Mouse (Mus musculus): ENCODE measurements around the gene Slc25a21.

Slc25a21 gene

DNA sequence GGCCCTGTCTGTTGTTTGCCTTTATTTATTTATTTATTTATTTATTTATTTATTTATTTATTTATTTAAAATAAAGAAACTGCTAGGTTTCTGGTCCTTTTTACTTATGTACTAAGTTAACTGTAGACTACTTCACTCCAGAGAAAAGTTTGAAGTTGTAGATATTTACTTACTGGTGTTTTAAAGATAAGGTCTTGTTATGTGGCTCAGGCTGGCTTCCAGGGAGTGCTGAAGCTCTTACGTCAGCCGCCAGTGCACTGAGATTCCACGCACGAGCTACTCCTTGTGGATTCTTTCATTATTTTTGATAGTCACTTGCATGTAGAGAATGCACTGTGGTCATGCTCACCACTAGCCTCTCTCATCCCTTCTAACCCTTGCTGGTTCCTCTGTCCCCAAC, 460.2 kb downstream of the Slc25a21 start:
- no peak for DNase-seq (ENCODE audit: low spot score)

DNA sequence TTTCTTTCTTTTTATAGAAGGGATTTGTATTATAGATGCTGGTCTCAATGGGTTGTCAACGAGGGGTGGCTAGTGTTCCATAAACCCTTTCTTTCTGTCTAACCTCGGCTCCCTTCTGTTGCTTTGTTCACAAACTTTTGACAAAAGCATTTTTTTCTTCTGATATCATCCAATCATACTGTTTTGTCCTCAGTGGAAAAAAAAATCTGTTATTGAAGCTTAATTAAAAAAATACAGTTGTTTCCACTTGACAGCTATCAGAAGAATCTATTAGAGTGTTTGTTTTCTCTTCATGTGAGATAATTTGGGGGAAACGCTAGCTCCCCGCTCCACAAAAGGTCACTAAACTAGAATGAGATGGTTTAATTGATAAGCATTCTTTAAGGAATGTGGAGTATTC, 469.6 kb downstream of the Slc25a21 start:
- DNase-seq (ENCODE audit: low spot score): no peak

DNA sequence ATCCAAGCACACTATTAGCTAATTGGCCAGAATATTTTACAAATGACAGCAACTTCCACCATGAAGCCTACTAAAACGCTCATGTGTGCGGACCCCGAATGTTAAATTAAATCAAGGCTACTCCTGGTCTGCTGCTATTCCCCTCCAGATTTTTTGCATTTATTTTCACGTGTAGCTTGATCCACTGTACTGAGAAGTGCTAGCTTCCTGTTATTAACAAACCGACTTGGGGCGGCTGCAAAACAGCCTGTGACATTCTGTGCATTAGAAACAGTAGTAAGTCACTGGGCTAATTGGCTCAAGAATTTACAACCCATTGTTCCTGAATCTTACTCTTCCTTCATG, 478.6 kb downstream of the Slc25a21 start:
- DNase-seq (ENCODE audit: low spot score): no peak

DNA sequence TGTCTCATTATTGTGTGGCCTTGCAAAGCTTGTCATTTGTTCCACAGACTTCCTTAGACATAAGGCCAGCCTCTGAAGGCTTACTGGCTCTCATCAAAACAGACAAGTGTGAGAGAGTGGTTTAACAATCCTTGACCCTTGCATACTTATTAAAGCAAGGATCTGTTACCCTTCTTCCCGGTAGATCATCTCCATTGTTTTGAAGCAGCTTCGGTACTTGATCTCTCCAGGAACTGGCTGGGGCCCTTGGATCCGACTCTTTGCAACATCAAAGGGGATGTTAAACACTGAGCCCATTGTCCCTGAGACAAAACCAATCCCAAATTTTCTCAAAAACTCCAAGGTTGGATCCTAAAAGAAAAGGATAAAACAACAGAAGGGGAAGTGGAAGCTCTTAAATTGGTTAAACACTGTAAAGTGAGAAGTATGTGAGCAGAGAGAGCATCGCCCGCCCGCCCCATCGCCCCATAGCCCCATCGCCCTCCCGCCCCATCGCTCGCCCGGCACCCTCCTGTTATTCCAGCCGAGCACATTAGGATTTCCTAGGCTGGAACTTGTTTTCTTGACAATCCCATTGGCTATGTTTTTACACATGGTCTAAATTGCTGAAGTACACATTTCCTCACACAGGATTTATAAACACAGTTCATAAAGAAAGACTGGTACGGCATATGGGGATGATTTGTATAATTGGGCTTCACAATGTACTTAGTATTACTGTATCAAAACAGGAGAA, 479.1 kb downstream of the Slc25a21 start:
- DNase-seq (ENCODE audit: low spot score): no peak

DNA sequence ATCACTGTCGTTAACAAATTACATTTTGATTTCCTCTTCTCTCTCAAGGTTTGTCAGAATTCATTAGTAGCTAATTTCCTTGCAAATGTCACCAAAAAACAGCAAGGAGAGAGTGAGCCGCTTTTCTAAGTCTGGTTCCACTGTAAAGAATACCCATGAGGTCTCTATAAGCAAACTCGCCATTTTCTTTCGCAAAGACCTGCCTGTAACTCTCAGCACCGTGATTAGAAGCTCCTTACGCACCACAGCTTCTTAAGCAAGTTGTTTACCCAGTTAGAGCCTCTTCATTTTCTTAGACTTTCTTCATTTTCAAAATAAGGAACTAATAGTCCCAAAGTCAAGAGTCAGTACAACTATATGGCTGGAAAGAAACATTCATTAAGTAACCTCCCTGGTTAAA, 496.3 kb downstream of the Slc25a21 start:
- no peak for DNase-seq (ENCODE audit: low spot score)

DNA sequence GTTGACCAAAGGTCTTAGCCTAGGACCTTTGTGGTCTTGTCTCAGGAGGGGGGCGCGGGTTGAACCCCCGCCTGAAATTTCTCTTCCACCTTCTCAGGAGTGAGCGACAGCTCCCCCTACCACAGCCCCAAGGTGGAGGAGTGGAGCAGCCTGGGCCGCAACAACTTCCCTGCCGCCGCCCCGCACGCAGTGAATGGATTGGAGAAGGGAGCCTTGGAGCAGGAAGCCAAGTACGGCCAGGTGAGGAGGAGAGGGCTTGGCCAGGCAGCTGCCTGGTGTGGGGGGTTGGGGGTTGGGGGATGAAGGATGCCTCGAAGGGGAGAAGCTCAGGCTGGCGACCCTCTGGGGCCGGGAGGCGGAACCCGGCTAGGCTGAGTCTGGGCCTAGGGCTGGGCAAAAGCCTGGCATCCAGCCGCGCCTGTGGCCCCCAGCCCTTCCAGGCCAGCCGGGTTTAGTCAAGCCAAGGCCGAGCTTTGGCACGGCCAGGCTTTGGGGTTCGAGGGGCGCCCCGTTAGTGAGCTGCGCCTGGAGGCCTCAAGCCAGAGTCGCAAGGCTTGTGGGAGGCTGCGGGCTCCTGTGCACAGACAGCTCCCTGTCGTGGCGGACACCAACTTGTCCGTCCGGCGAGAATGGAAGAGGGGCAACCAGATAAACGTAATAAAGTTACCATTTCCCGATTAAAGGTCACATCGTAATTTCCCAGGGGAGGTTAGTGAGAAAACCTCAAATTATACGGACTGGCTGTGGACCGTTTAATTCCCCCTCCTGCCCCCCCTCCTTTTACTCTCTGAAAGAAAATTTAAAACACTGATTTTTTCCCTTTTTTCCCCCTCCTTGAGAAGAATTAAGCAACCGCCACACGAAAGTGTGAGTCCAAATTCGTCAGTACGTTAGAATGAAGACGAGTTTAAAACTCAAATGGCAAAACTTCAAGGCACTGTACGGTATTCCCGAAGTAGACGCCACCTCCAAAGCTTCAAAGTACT, 497.1 kb downstream of the Slc25a21 start:
- DNase-seq (ENCODE audit: low spot score): no peak

DNA sequence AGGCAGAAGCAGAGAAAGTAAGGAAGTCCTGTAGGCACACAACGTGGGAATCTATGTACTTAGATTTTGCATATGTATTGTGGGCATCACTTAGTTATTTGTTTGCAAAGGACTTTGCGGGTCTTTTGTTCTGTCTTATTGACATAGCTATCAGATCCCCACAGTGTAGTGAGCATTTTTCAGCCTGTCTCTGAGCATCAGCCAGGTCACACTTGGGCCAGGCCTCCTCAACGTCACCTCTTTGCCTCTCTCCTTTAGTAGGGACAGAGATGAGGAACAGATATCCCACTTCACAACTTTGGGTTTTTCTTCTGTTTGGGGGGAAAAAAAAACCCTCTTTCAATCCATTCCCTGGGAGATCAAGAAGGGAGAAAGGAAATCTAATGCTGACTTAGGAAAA, 497.9 kb downstream of the Slc25a21 start:
- no peak for DNase-seq (ENCODE audit: low spot score)

DNA sequence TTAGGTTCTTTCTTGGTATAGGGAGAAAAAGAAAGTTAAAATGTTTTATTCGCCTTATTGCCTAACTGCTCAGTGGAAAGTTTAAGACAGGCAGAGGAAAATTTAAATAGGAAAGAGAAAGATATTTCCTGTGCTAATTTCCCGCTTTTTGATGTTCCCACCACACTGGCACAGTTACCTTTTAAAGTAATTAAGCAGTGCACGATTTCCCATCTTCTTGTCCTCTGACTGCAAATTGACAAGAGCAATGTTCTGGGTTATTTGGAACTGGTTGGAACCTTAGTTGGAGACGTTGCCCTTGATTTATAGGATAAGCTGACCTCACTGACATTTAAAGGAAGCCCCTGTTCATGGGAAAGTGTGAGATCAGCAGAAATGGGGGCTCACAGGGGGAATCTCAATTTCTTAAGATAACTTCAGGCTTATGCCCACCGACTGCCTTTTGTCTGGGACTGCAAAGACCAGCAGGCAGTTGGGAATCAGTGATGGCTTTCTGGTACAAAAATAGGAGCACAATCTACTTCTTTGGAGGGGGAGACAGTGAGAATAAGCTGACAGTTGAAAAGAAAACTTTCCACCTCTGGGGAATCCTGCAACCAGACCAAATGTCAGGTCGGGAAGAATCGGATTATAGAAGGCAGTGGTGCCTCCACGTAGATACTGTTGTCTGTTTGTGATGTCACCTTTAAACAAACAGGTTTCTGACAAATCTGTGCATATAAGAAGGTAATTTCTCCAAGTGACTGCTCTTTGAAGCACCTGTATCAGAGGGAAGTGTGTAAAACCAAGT, 498.9 kb downstream of the Slc25a21 start:
- DNase-seq (ENCODE audit: low spot score): no peak

DNA sequence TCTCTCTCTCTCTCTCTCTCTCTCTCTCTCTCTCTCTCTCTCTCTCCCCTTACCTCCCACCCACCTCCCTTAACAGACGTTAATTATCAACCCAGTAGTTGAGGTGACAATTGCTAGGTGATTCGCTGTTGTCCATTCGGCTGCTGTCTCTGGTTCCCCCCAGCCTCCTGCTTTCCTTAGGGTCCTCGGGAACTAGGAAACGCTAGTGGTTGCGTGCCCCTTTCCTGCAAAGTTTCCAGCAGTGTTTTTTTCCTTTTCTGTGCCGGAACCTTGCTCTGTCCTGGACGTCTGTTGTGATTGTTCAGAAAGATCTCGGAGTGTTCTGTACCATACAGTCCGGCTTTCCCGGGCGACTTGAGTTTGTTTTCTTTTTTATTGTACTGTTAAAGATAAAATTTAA, 499.5 kb downstream of the Slc25a21 start:
- DNase-seq (ENCODE audit: low spot score): no peak

DNA sequence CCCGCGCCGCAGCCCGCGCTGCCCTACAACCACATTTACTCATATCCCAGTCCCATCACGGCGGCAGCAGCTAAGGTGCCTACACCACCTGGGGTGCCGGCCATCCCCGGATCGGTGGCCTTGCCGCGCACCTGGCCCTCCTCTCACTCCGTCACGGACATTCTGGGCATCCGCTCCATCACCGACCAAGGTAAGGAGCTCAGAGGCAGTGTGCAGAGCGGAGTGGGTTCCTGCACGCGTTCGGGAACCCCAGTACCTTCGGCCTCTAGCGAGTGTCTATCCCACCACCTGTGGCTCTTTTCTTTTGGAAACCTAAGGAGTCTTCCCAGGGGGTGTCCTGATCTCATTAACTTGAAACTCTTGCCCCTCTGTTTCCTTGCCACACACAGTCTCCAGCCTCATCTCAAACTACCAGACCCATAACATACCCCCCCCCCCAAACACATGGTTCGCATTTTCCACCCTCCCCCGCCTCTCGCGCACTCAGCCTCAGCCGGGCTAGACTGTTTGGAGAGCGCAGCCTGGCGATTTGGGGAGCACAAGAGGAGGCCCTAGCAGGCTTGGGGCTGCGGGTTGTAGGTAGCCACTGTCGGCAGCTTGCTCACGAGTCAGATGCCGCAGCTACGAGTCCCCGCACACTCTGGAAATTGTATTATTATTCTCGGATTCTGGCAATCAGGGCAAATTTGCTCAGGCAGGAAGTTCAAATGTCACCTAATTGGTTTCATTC, 500.1 kb downstream of the Slc25a21 start:
- no peak for DNase-seq (ENCODE audit: low spot score)

DNA sequence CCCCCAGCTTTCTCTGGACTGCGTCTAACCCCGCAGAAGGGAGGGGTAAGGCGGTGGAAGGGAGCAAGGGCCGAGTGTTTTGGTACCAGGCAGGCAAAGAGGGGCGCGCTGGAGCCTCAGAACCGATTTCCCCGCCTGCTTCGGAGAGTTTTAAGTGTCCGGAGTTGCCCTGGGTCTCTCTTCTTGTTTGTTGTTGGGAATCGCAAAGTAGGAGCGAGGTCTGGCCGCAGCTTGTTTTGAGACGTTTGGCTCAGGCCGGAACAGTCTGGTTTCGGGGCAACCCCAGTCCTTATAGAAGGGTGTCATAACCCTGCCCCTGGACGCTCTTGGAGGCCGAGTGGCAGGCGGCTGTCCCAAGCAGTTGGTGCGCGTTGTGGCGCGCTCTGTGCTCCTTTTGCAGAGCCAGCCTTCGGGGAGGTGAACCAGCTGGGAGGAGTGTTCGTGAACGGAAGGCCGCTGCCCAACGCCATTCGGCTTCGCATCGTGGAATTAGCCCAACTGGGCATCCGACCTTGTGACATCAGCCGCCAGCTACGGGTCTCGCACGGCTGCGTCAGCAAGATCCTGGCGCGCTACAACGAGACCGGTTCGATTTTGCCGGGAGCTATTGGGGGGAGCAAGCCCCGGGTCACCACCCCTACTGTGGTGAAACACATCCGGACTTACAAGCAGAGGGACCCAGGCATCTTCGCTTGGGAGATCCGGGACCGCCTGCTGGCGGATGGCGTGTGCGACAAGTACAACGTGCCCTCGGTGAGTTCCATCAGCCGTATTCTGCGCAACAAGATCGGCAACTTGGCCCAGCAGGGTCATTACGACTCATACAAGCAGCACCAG, 500.9 kb downstream of the Slc25a21 start:
- DNase-seq (ENCODE audit: low spot score): no peak

DNA sequence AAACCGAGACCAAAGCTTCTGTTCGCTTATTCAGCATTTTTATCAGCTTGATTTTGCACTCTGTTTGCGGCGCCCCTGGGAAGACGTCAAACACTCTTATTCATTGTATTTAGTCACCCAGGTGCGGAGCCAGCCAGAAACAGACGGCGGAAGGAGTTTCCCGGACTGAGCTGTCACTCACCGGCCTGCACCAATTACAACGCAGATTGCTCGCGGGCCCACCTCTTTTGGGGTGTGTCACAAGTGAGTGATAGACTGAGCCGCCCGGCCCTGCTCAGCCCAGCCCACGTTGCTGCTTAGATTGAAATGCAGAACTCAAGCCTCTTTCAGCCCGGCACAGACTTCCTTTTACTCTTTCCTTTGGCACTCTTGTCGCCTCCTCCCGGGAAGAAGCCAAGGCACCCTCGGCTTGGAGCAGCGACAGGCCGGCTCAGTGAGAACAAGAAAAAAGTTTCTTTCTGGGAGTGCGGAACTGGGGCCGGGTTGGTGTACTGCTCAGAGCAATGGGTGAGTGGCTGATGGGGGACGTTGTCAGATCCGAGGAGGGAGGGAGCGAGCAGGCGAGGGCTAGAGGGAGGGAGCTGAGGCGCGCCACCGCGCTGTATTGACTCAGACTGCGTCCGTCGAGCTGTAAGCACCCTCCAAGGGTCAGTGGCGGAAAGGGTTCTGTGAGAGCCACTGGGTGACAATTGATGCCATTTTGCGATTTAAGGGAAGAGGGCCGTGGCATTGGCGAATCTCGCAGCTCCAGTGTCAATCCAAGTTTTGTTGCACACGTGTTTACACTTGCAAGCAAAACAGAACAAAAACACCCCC, 501.7 kb downstream of the Slc25a21 start:
- peak; percentile 70 for DNase-seq (ENCODE audit: low spot score)

DNA sequence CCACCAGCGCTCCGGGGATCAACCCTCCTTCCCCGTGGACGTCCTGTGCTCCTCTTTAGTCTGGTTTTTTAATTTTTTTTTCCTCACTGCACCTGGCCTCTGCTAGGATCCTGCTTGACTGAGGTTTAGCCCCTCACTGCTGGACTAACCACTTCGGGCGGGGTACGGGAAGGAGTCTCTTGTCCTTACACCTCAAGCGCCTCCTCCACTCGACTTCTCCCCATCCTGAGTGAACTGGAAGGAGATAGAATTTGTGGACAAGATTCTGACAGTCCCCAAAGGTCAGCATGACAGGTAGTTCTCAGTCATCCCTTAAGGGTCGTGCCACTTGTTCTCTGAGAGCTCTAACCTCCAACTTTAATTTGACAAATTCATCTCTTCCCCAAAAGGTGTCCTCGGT, 502.3 kb downstream of the Slc25a21 start:
- DNase-seq (ENCODE audit: low spot score): no peak

DNA sequence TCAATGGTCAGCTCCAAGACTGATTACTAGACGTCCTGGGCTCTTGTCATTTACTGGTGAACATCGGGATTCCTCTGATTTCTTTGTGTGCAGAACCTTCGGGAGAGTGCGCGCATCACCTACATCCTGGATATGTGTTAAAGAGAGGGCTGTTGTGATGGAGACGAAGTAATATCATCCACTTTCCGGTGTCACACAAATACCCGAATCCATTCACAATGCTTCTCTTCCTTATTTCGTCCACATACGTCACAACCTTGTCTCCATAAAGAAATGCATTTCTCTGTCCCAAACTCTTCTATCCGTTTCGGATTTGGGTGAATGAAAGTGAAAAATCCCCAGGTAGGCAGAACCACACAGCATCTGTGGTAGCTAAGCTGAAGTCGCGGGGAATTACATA, 502.9 kb downstream of the Slc25a21 start:
- DNase-seq (ENCODE audit: low spot score): no peak

DNA sequence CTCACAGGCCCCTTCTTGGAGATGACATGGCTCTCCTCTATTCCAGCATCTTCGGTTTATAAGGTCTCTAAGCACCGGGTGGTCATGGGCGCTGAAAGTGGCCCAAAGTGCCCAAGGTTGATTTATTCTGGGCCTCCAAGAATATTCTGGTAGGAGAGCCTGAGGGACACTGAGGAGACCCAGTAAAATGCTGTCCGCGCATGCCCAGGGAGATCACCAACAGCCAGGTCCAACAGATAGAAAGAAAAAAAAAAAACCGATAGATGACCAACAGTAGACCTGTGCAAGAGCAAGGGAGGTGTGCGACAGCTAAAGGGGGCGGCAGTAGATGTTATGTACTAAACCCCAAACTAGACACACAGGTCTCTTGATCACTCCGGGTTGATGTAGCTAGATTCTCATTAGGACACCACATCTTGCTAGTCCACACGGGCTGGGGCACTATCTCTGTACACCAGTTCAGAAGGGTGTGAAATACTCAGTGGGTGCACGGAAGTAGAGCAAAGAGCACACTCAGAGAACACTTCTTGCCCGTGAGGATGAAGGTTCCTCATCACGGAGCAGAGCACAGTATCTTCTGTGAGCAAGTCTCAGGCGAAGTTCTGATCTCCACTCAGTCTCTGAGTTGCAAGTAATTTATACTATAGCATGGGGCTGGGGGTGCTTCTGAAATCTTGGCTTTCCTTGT, 503.7 kb downstream of the Slc25a21 start:
- no peak for DNase-seq (ENCODE audit: low spot score)

DNA sequence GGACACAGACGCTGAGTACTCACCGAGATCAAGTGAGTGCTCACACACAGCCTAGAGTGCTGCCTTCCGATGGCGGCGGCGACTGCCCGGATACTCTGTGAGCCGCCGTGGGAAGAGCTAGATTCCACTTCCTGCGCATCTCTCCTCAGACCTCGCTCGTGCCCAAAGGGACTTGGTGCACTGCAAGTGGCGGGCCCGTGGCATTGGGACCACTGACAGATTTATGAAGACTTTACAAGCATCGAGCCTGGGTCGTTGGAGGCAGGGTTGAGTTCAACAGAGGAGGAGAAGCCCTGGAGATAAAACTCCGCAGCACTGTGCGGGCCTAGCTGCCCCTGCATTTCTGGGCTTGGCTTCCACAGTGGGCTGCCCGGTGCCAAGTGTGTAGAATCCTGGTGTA, 504.7 kb downstream of the Slc25a21 start:
- DNase-seq (ENCODE audit: low spot score): no peak

DNA sequence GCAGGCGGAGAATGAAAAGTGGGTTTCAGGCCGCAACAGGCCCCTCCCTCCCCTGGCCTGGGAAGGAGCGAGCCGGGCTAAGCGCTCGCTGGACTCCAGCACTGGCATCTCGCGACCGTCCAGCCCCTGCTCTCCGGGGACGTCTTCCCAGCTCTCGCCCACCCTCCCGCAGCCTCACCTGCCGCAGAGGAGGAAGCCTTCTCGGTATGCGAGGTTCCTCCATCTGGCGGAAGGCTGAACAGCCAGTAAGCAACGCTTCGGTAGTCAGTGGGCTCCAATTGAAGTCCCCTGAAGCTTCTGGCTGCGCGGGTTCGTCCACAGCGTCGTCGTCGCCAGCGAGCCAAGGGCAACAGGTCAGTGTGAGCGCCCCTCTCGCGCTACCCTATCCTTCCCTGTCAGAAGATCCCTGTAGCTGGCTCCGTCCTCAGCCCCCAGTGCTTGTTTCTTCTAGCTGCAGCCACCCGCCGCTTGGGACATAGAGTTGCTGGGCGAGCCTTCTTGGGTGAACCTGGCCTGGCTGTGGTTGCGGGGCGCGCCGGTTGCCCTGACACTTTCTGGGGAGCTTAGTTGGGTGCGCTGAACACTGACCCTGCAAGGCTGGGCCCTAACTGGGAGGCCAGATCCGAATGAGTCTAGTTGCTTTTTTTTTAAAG, 505.7 kb downstream of the Slc25a21 start, which contains the start of gene Pax9:
Gene Pax9 (plus strand): TSS at position 341 of the 653 bp plus-strand sequence.
- DNase-seq (ENCODE audit: low spot score): no peak

DNA sequence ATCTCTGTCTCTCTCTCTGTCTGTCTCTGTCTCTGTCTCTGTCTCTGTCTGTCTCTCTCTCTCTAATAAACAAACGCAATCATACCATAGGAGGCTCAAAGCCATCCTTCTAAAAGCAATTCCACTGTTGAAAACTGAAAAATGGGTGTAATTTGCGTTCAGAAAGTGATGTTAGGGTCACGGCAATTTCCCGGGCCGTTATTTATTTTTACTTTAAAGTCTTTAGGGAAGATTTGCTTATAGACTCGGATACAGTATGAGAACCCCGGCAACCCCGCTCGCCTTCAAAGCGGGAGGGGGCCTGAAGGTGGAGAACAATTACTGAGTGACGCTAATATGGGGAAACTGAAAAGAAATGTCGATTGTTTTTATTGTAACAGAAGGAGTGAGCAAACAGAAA, 506.3 kb downstream of the Slc25a21 start:
- no peak for DNase-seq (ENCODE audit: low spot score)

DNA sequence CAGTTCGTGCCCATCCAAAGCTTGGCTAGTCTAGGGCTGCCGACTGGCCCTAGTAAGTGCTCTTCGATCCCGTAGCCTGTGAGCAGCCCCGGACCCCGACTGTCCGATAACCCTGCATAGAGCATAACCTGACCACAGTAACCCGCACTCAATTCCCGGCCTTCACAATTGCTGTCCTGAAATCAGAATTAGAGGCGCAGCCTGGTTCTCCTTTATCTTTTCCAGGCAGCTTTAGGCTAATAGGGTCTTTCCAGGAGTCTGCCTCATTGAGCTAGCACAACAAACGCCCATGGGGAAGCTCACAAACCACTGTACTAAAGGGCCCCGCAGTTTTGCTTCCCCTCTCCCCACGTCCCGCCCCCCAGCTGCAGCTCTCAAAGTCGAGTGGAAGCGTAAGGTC, 506.9 kb downstream of the Slc25a21 start:
- DNase-seq (ENCODE audit: low spot score): no peak
